Comparison of ENCODE assay signal across 8 mouse cellular contexts in genomic region chr16:85807626-85808025, GRCm38 (mm10). TPM values are rescaled to one million over a fixed set of nuclear protein-coding genes. Genes with fewer than 3 reads are reported as not detected.
DNase-seq lines count a peak whose midpoint lies in the region; ATAC-seq and TF ChIP-seq lines count a peak whose summit lies in the region.

No protein-coding gene starts in this region.

- H3K4me1 ChIP-seq in forebrain, embryonic 10.5 days: peaks cover 25% of the 10 kb centered on the region
- H3K4me1 ChIP-seq in forebrain, embryonic 15.5 days: peaks cover 35% of the 10 kb centered on the region
- peaks cover 11% of the 10 kb centered on the region; the same call in 1 of the 2 replicates for H3K4me1 ChIP-seq in E14TG2a.4 (replicated peaks; ENCODE audit: low read depth, low read length)
- H3K4me1 ChIP-seq in cortical plate, adult 2 months (ENCODE audit: control insufficient read depth, insufficient read depth, low read length): no peaks in the 10 kb centered on the region
- peaks cover 4 to 7% of the 10 kb centered on the region in 2 experiments; a peak in 3 of 4 replicates for H3K4me1 ChIP-seq in heart, embryonic 14.5 days (ENCODE audit: control insufficient read depth in 2 of 2, insufficient read depth in 2 of 2, low read length in 2 of 2)

- no peak overlapping the region for H3K4me3 ChIP-seq in forebrain, embryonic 10.5 days
- H3K4me3 ChIP-seq in forebrain, embryonic 15.5 days: no peak overlapping the region
- no peak overlapping the region for H3K4me3 ChIP-seq in E14TG2a.4 (replicated peaks; ENCODE audit: low read length)
- H3K4me3 ChIP-seq in cortical plate, adult 2 months (ENCODE audit: insufficient read depth, low read length): no peak overlapping the region
- H3K4me3 ChIP-seq in heart, embryonic 14.5 days (ENCODE audit: control insufficient read depth in 1 of 2, insufficient read depth in 1 of 2, low read depth in 1 of 2, low read length in 2 of 2): no peak overlapping the region
- no peak overlapping the region for H3K4me3 ChIP-seq in layer of hippocampus, adult 2 months

- no peaks in the 10 kb centered on the region for H3K27me3 ChIP-seq in forebrain, embryonic 10.5 days (ENCODE audit: poor library complexity, severe bottlenecking)
- no peaks in the 10 kb centered on the region for H3K27me3 ChIP-seq in forebrain, embryonic 15.5 days
- peaks cover 9% of the 10 kb centered on the region for H3K27me3 ChIP-seq in E14TG2a.4 (ENCODE audit: insufficient read depth, low read length)
- H3K27me3 ChIP-seq in heart, embryonic 14.5 days (ENCODE audit: control insufficient read depth, insufficient read depth, low read length): no peaks in the 10 kb centered on the region

- H3K9ac ChIP-seq in forebrain, embryonic 15.5 days (replicated peaks): no peak overlapping the region
- H3K9ac ChIP-seq in heart, embryonic 14.5 days (ENCODE audit: low read length): no peak overlapping the region

- H3K9me3 ChIP-seq in forebrain, embryonic 10.5 days: no peaks in the 10 kb centered on the region
- no peaks in the 10 kb centered on the region for H3K9me3 ChIP-seq in forebrain, embryonic 15.5 days
- peaks cover 10% of the 10 kb centered on the region; the same call in 1 of the 2 replicates for H3K9me3 ChIP-seq in E14TG2a.4 (ENCODE audit: low read length)
- H3K9me3 ChIP-seq in heart, embryonic 14.5 days (ENCODE audit: control insufficient read depth, low read length): no peaks in the 10 kb centered on the region

- 12% methylated on average over 2 of the region's 2 CpGs for WGBS in forebrain, embryonic 10.5 days
- 4% methylated on average over 2 of the region's 2 CpGs for WGBS in forebrain, embryonic 15.5 days
- 19% methylated on average over 2 of the region's 2 CpGs for WGBS in heart, embryonic 14.5 days

- no peak overlapping the region for H3K4me2 ChIP-seq in forebrain, embryonic 15.5 days (replicated peaks)
- peak overlapping the region; percentile 53 for H3K4me2 ChIP-seq in heart, embryonic 14.5 days (ENCODE audit: low read length)

- TF ChIP-seq CTCF in E14TG2a.4 (conservative IDR thresholded peaks at IDR 0.05; ENCODE audit: low read length): peak; percentile 30; the same call in 1 of the 2 replicates
- TF ChIP-seq CTCF in cortical plate, adult 2 months (IDR thresholded peaks at IDR 0.05; ENCODE audit: extremely low read depth, insufficient read depth, low read length): peak; percentile 43
- TF ChIP-seq CTCF in layer of hippocampus, adult 2 months (conservative IDR thresholded peaks at IDR 0.05): peak; percentile 73

- peak; percentile 29 for DNase-seq in forebrain, embryonic 10.5 days (ENCODE audit: extremely low spot score, low spot score)
- peak; percentile 49 to 69 for DNase-seq in layer of hippocampus, adult 2 months (ENCODE audit: low spot score in 2 of 2)
- DNase-seq in lung, postnatal 25 days (ENCODE audit: low spot score): peak; percentile 63

- H3K27ac ChIP-seq in forebrain, embryonic 10.5 days: no peak overlapping the region
- no peak overlapping the region for H3K27ac ChIP-seq in forebrain, embryonic 15.5 days (replicated peaks)
- H3K27ac ChIP-seq in cortical plate, adult 2 months (ENCODE audit: insufficient read depth, low read length): no peak overlapping the region
- no peak overlapping the region for H3K27ac ChIP-seq in heart, embryonic 14.5 days (replicated peaks in 1 of 2; ENCODE audit: control insufficient read depth in 1 of 2, insufficient read depth in 1 of 2, low read depth in 2 of 2, low read length in 2 of 2)
- no peak overlapping the region for H3K27ac ChIP-seq in layer of hippocampus, adult 2 months

- TF ChIP-seq POLR2A in cortical plate, adult 2 months (IDR thresholded peaks at IDR 0.05; ENCODE audit: extremely low read depth, insufficient read depth, low read length): no peak

- no peaks in the 10 kb centered on the region for H3K36me3 ChIP-seq in forebrain, embryonic 10.5 days (replicated peaks)
- H3K36me3 ChIP-seq in forebrain, embryonic 15.5 days: no peaks in the 10 kb centered on the region
- H3K36me3 ChIP-seq in E14TG2a.4 (ENCODE audit: insufficient read depth, low read length): no peaks in the 10 kb centered on the region
- H3K36me3 ChIP-seq in heart, embryonic 14.5 days (ENCODE audit: control insufficient read depth, insufficient read depth, low read length): no peaks in the 10 kb centered on the region

- no peak for ATAC-seq in forebrain, embryonic 15.5 days (replicated peaks)
- no peak for ATAC-seq in heart, embryonic 14.5 days (ENCODE audit: insufficient number of reproducible peaks, insufficient read depth, low FRiP score, low read depth)
- no peak for ATAC-seq in erythroblast, adult 5-6 weeks (replicated peaks; ENCODE audit: low FRiP score, poor library complexity, severe bottlenecking)

RNA-seq across cellular contexts. Expression of gene Adamts1, which starts 4.7 kb away (rescaled TPM):
- 15.7 and 15.9 TPM in 2 replicates for polyA plus RNA-seq in forebrain, embryonic 10.5 days (2016; fragmentation: Nextera tagmentation; extraction: Ambion mirVana)
- 9.6 and 13.0 TPM in 2 replicates for polyA plus RNA-seq in forebrain, embryonic 15.5 days (2015; fragmentation: Nextera tagmentation; extraction: Ambion mirVana)
- polyA plus RNA-seq in cortical plate, adult 2 months (2012; rRNA removed): 6.8 and 8.1 TPM in 2 replicates
- 44.9 and 46.1 TPM in 2 replicates for polyA plus RNA-seq in heart, embryonic 14.5 days (2014; fragmentation: Nextera tagmentation; extraction: Ambion mirVana)
- total RNA-seq in layer of hippocampus, adult 2 months (2021): 10 to 100 TPM; 19.7 to 27.8 TPM
- not detected in 2 replicates for total RNA-seq in erythroblast, adult 5-6 weeks (2015; ENCODE audit: low replicate concordance)
- not detected in 2 replicates for total RNA-seq in erythroblast, adult 5-6 weeks (2017; ENCODE audit: low replicate concordance)
